Mouse (Mus musculus) ES-Bruce4 (cell line): Measurements from ENCODE around the gene Nudt3.

Source experiments
- CTCF ChIP-seq: IDR thresholded peaks from one replicate; pipeline ENCODE4 v1.8.1; 2011; ENCODE audit warnings: low read depth, low read length
- EP300 ChIP-seq: IDR thresholded peaks from 2 replicates; pipeline ENCODE4 v1.6.1; 2011; ENCODE audit warnings: low read depth, low read length; ENCODE audit not compliant: insufficient read depth

- TF ChIP-seq EP300 (no peak), CTCF (no peak)
Measured at GRCm38 (mm10) chr17:27628376-27628775, 5.1 kb upstream of the Nudt3 start.
